Mouse (Mus musculus) myocyte (in vitro differentiated cells): ENCODE results near the gene Hoxb7.

Experiments
- CEBPB ChIP-seq: IDR thresholded peaks from 2 replicates; pipeline ENCODE4 v1.6.1; 2011; ENCODE audit warnings: mild to moderate bottlenecking, moderate library complexity; ENCODE audit not compliant: poor library complexity, insufficient read depth, severe bottlenecking
- POLR2A ChIP-seq: IDR thresholded peaks from one replicate; pipeline ENCODE4 v1.6.1; 2011; ENCODE audit warnings: low read depth, mild to moderate bottlenecking, control low read depth, moderate library complexity; ENCODE audit not compliant: insufficient read length
- POLR2AphosphoS2 ChIP-seq: IDR thresholded peaks from one replicate; pipeline ENCODE4 v1.6.1; 2011; ENCODE audit warnings: low read depth, control low read depth; ENCODE audit not compliant: insufficient read length

DNA sequence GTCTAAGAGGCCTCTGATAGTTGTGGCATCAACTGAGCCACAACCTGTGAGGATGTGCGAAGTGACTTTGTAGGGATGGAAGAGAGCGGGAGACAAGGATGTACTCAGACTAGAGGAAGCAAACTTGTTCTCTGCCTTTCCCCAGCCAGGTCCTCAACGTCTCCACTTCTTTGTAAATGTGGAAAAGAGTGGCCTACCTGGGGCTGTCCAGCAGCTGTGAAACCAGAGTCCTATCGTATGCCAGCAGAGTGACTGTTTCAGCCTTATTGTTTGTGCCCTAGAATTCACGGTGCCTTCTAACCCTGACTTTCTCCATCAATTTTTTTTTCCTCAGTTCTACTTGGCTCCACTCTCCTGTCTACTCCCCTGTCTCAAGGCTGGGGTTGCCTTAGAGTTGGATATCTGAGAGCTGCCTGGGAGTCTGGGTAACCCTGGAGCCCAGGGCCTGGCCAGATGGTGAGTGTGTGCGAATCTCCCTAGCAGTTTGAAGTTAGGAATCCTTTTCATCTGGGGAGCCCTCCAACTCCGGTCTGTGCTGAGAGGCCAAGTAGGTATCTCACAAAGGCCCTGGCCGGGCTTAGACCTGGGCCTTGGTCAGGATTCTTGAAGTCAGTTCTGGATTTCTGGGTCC lies 21.9 kb upstream of the Hoxb7 start:
- TF ChIP-seq CEBPB = no peak
- TF ChIP-seq POLR2AphosphoS2 = no peak
- TF ChIP-seq POLR2A = no peak
